Mouse (Mus musculus) heart, embryonic 14.5 days (tissue): ENCODE results near the gene Uspl1. TPM values are rescaled to one million over a fixed set of nuclear protein-coding genes. Genes with fewer than 3 reads are reported as not detected.

Experiments used
- ATAC-seq: fragments of 200-750 bp; cut with Nextera tagmentation; 2 replicates; pipeline ENCODE4 v1.8.0; 2017; ENCODE audit warnings: low read depth, moderate TSS enrichment; ENCODE audit not compliant: insufficient number of reproducible peaks, insufficient read depth, low FRiP score
- H3K27ac ChIP-seq, 2 experiments: fragments of 200-500 bp in 1 of 2; fragments of 300-500 bp in 1 of 2; sonication (generic) in 1 of 2; replicated peaks in 1 of 2; 2 replicates each; pipeline ENCODE4 v1.5.1; 2012 to 2014; ENCODE audit warnings: low read depth in 2 of 2, low read length in 2 of 2, control low read depth in 1 of 2, mild to moderate bottlenecking in 1 of 2, mixed read lengths in 1 of 2; ENCODE audit not compliant: control insufficient read depth in 1 of 2, insufficient read depth in 1 of 2
- H3K27me3 ChIP-seq: fragments of 300-500 bp; sonication (generic); 2 replicates; pipeline ENCODE4 v1.6.1; 2014; ENCODE audit warnings: mild to moderate bottlenecking, low read length, control low read depth; ENCODE audit not compliant: control insufficient read depth, insufficient read depth
- H3K36me3 ChIP-seq: fragments of 300-500 bp; sonication (generic); 2 replicates; pipeline ENCODE4 v1.6.1; 2014; ENCODE audit warnings: mild to moderate bottlenecking, control low read depth, low read length, mixed read lengths; ENCODE audit not compliant: control insufficient read depth, insufficient read depth
- H3K4me1 ChIP-seq, 2 experiments: fragments of 200-500 bp in 1 of 2; fragments of 300-500 bp in 1 of 2; sonication (generic) in 1 of 2; 2 replicates each; pipeline ENCODE4 v1.6.1; 2012 to 2014; ENCODE audit warnings: low read length in 2 of 2, control low read depth in 1 of 2, mixed read lengths in 1 of 2; ENCODE audit not compliant: control insufficient read depth in 2 of 2, insufficient read depth in 2 of 2
- H3K4me2 ChIP-seq: fragments of 300-500 bp; sonication (generic); 2 replicates; pipeline ENCODE4 v1.6.1; 2014; ENCODE audit warnings: mild to moderate bottlenecking, low read length
- H3K4me3 ChIP-seq, 2 experiments: fragments of 200-500 bp in 1 of 2; fragments of 300-500 bp in 1 of 2; sonication (generic) in 1 of 2; 2 replicates each; pipeline ENCODE4 v1.5.1; 2012 to 2014; ENCODE audit warnings: low read length in 2 of 2, mild to moderate bottlenecking in 2 of 2, control low read depth in 1 of 2, low read depth in 1 of 2, moderate library complexity in 1 of 2; ENCODE audit not compliant: control insufficient read depth in 1 of 2, insufficient read depth in 1 of 2
- H3K9ac ChIP-seq: fragments of 300-500 bp; sonication (generic); 2 replicates; pipeline ENCODE4 v1.6.1; 2014; ENCODE audit warnings: mild to moderate bottlenecking, low read length
- H3K9me3 ChIP-seq: fragments of 300-500 bp; sonication (generic); 2 replicates; pipeline ENCODE4 v1.6.1; 2016; ENCODE audit warnings: low read length, control low read depth; ENCODE audit not compliant: control insufficient read depth
- WGBS: fragments of 180-500 bp; shearing (Covaris S2); extraction: QIAGEN DNeasy Blood & Tissue Kit; methylation state at CpG from one replicate; pipeline ENCODE4 v1.1.7; 2014; 5-methylcytosine and 5-hydroxymethylcytosine counted together
- polyA plus RNA-seq: library from polyadenylated mRNA; unstranded; fragments of >200 nt; fragmentation: Nextera tagmentation; extraction: Ambion mirVana; gene quantifications from 2 replicates; pipeline ENCODE4 v1.2.1, GENCODE M21; 2014

Uspl1 gene
- polyA plus RNA-seq, 1 experiment from 2014 or later = 35.2 TPM

DNA sequence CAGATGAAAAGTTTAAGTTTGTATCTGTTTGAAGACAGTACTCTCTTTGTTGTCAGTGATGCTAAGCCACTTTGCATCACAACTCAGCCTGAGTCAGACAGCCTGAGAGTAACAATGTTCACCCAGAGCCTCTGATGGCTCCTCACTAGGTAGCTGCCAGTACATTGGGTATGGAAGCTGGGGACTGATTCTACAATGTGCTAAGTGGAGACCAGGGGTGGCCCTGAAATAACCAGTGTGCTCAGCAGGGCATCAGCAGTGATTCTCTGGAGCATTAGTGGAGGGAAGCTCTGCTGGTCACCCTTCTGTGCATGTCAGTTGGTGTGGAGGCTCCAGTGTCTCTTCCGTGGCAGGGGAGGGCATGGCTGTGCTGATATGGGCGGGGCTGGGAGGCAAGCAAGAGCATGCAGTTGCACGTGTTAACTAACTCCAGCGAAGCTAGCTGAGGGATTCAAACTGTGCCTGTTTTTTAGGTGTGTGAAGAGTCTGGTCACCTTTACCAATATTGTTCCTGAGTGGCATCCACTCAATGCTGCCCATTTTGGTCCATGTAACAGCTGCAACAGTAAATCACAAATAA lies 19.7 kb downstream of the Uspl1 start:
- Histone ChIP-seq H3K4me2 (no peak overlapping the region), H3K9ac (no peak overlapping the region), H3K36me3 (peaks cover 82% of the 10 kb centered on the region), H3K4me3 (no peak overlapping the region), H3K4me1 (no peaks in the 10 kb centered on the region; a peak in 1 of 4 replicates), H3K27ac (no peak overlapping the region), H3K9me3 (no peaks in the 10 kb centered on the region), H3K27me3 (no peaks in the 10 kb centered on the region)
- WGBS = 86% methylated on average over 4 of the region's 4 CpGs
- ATAC-seq = no peak

DNA sequence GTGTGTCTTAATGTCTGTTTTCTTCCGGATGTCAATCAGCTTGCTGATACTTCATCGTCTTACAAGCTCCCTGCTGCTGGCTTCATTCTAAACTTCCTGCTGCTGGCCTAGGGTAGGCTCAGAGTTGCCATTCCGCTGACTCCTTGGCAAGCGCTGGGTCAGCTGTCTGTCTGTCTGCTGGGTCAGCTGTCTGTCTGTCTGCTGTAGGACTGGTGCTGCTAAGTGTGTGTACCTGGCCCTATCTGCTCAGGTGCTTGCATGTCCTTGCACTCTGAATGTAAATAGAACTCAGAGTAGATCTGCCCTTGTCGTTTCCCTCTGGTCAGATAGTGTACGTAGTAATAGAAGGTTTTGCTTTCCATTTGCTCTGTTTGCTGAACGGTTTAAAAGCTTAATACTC lies 20.7 kb downstream of the Uspl1 start:
- no peak for ATAC-seq
- Histone ChIP-seq H3K27me3 (no peaks in the 10 kb centered on the region), H3K36me3 (peaks cover 82% of the 10 kb centered on the region), H3K9ac (no peak overlapping the region), H3K4me1 (peaks cover 0 to 2% of the 10 kb centered on the region in 2 experiments; a peak in 1 of 4 replicates), H3K4me3 (no peak overlapping the region), H3K27ac (no peak overlapping the region), H3K9me3 (no peaks in the 10 kb centered on the region), H3K4me2 (no peak overlapping the region)
- WGBS = 84% methylated on average over 7 of the region's 7 CpGs

DNA sequence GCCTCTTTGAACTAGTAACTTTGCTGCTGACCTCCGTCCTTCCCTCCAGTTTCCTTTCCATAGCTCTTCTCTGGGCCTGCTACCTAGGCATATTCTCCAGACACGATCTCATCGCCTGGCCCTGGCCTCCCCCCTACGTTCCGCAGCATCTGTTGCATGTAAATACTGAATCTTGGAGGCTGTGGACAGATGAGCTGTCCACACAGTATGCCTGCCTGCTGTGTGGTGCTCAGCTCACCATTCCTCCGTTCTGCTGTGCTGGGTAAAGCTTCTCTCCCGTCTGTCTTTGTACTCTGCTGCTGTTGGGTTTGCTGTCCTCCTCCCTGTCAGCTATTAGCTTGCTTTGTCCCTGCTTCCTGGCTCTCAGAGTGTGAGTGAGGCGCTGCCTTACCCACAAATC lies 21.1 kb downstream of the Uspl1 start:
- Histone ChIP-seq H3K4me1 (peaks cover 0 to 2% of the 10 kb centered on the region in 2 experiments; a peak in 1 of 4 replicates), H3K4me2 (no peak overlapping the region), H3K27ac (no peak overlapping the region), H3K4me3 (no peak overlapping the region), H3K9me3 (no peaks in the 10 kb centered on the region), H3K27me3 (no peaks in the 10 kb centered on the region), H3K36me3 (peaks cover 83% of the 10 kb centered on the region), H3K9ac (no peak overlapping the region)
- WGBS = 56% methylated on average over 8 of the region's 8 CpGs
- ATAC-seq = no peak

DNA sequence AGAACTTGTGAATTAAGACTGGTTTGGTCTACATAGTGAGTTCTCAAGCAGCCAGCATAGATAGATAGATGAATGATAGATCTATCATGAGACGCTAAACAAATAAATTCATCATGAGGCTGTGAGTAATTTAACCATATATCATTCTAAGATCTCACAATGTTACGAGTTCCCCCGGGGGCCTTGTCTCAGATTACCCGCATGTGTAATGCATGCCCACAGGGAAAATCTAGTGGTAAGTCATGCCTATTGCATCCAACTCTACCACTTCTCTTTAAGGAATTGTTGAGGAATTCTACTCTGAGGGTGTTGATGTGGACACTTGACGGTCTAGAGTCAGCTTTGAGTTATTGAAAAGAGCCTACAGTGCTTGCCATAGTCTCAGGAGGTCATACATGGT lies 22.1 kb downstream of the Uspl1 start:
- ATAC-seq = no peak
- H3K9ac ChIP-seq = no peak overlapping the region
- no peak overlapping the region for H3K4me3 ChIP-seq
- no peak overlapping the region for H3K27ac ChIP-seq
- H3K36me3 ChIP-seq = peaks cover 87% of the 10 kb centered on the region
- H3K27me3 ChIP-seq = no peaks in the 10 kb centered on the region
- H3K4me1 ChIP-seq = peaks cover 0 to 2% of the 10 kb centered on the region in 2 experiments; a peak in 1 of 4 replicates
- WGBS = 90% methylated on average over 5 of the region's 5 CpGs
- no peak overlapping the region for H3K4me2 ChIP-seq
- H3K9me3 ChIP-seq = no peaks in the 10 kb centered on the region

DNA sequence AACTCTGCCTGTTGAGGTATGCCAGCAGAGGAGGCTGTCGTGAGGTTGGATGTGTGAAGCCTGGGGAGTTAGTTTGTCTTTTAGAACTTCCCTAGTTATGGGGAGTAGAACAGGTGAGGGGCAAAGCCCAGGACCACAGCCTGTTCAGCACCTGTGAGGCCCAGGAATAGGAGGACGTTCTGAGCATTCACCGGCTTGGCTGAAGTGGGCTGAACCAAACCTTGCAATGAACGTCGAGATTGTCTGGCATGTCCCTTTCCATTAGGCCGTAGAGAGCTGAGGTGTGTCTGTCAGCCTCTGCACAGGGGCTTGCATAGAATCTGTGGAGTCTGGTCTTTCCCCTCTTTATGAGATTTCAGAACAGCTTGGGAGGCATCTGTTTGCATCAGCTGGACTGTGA lies 23.5 kb downstream of the Uspl1 start:
- H3K36me3 ChIP-seq = peaks cover 87% of the 10 kb centered on the region
- no peak for ATAC-seq

DNA sequence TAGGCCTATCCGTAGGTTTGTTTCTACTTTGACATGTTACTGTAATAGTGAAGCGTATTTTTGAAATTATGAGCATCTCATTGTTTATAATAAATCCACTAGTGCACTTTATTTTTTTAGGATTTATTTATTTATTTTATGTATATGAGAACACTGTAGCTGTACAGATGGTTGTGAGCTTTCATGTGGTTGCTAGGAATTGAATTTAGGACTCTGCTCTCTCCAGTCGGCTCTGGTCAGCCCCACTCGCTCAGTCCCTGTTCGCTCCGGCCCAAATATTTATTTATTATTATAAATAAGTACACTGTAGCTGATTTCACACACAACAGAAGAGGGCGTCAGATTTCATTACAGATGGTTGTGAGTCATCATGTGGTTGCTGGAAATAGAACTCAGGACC lies 24.6 kb downstream of the Uspl1 start:
- Histone ChIP-seq H3K36me3 (peaks cover 87% of the 10 kb centered on the region), H3K9me3 (no peaks in the 10 kb centered on the region), H3K4me2 (no peak overlapping the region), H3K4me3 (no peak overlapping the region), H3K9ac (no peak overlapping the region), H3K4me1 (peaks cover 0 to 2% of the 10 kb centered on the region in 2 experiments; a peak in 1 of 4 replicates), H3K27me3 (no peaks in the 10 kb centered on the region), H3K27ac (no peak overlapping the region)
- ATAC-seq = no peak
- 92% methylated on average over 7 of the region's 7 CpGs for WGBS

More for the DNA sequence above, 23.5 kb downstream of the Uspl1 start:
- no peaks in the 10 kb centered on the region for H3K9me3 ChIP-seq
- no peak overlapping the region for H3K4me2 ChIP-seq
- H3K9ac ChIP-seq = no peak overlapping the region
- no peak overlapping the region for H3K27ac ChIP-seq
- peaks cover 0 to 2% of the 10 kb centered on the region in 2 experiments; a peak in 1 of 4 replicates for H3K4me1 ChIP-seq
- no peak overlapping the region for H3K4me3 ChIP-seq
- H3K27me3 ChIP-seq = no peaks in the 10 kb centered on the region
- 81% methylated on average over 6 of the region's 6 CpGs for WGBS

DNA sequence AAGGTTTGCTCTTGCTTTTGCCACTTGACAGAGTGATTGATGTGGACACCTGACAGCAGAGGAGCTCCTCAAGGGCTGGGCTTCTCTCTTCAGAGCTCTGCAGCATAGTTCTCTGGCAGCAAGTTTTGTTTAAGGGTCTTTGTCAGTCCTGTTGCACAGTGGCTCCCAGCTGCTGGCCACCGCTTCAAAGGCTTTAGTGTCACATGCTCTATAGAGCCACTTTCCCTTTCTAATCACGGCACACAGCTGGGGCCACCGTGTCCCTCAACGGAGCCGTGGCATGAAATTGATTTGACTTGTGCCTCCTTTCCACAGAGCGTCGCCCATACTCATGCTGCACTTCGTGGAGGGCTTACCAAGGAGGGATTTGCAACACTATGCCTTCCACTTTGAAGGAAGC lies 25.2 kb downstream of the Uspl1 start:
- no peaks in the 10 kb centered on the region for H3K27me3 ChIP-seq
- H3K9me3 ChIP-seq = no peaks in the 10 kb centered on the region
- H3K9ac ChIP-seq = no peak overlapping the region
- no peak for ATAC-seq
- no peak overlapping the region for H3K4me3 ChIP-seq
- H3K4me2 ChIP-seq = no peak overlapping the region
- H3K27ac ChIP-seq = peak overlapping the region in 1 of 2 experiments; percentile 22; a peak in 1 of 4 replicates
- H3K36me3 ChIP-seq = peaks cover 87% of the 10 kb centered on the region
- H3K4me1 ChIP-seq = peaks cover 0 to 2% of the 10 kb centered on the region in 2 experiments; a peak in 1 of 4 replicates
- WGBS = 66% methylated on average over 8 of the region's 8 CpGs

DNA sequence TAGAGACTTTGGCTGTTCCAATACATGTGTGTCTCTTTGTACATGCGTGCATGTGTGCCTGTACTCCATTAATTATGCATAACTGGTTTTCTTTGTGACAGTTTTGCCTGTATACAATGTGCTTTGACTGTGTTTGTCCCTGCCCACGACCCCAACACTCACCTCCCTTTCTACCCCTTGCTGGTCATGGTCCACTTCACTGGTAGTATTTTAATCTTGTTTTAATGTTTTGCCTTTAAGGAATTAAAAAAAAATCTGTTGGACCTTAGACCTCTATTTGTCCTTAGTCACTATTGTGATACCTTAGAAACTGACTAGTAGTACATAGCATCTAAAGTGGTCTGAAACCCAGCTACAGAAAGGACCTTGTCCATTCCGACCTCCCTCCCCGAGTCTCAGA lies 26.9 kb downstream of the Uspl1 start:
- H3K27ac ChIP-seq = no peak overlapping the region
- H3K27me3 ChIP-seq = no peaks in the 10 kb centered on the region
- no peak overlapping the region for H3K9ac ChIP-seq
- peaks cover 0 to 2% of the 10 kb centered on the region in 2 experiments; a peak in 1 of 4 replicates for H3K4me1 ChIP-seq
- no peak overlapping the region for H3K4me3 ChIP-seq
- peaks cover 89% of the 10 kb centered on the region for H3K36me3 ChIP-seq
- 95% methylated on average over 4 of the region's 4 CpGs for WGBS
- H3K4me2 ChIP-seq = no peak overlapping the region
- no peaks in the 10 kb centered on the region for H3K9me3 ChIP-seq
- ATAC-seq = no peak
